Mouse (Mus musculus): Measurements from ENCODE around the gene Ccnf.

- no peak for TF ChIP-seq CTCF (IDR thresholded peaks at IDR 0.05; ENCODE audit: low read depth)
- TF ChIP-seq EP300 (IDR thresholded peaks at IDR 0.05; ENCODE audit: low read depth): no peak
Measured at GRCm38 (mm10) chr17:24259702-24260101, 8.4 kb upstream of the Ccnf start.
